Comparison of ENCODE assay signal across 28 mouse cellular contexts in the genomic region with DNA sequence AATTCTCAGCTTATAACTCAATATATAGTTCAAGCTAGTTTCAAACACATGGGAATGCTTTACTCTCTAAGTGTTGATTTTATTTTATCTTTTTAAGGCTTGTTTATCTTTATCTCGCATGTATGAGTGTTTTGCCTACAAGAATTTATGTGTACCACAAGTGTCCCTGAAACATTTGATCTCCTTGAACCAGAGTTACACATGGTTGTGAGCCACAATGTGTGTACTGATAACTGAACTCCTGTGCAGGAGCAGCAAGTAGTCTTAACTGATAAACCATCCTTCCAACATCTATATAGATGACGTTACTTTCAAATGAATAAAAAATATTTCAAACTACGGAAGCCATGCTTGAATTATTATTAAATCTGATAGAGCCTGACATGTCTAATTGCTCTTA.
DNase-seq lines count a peak whose midpoint lies in the region; ATAC-seq and TF ChIP-seq lines count a peak whose summit lies in the region.
"Had no signal": no experiment of that assay in that cellular context is flagged by ENCODE, and none has a peak within 500 bp of the region (broad histone marks: within the 10 kb centered on the region; RNA-seq: fewer than 3 reads in every experiment).

No protein-coding gene starts in this region.

- no peaks in the 10 kb centered on the region for H3K36me3 ChIP-seq in liver, embryonic 12.5 days
- H3K36me3 ChIP-seq in liver, postnatal 0 days (replicated peaks; ENCODE audit: insufficient read depth, low read length), result no peaks in the 10 kb centered on the region
- H3K36me3 ChIP-seq in G1E (replicated peaks), result no peaks in the 10 kb centered on the region
- H3K36me3 ChIP-seq in hindbrain, postnatal 0 days (ENCODE audit: insufficient read depth, low read length), result no peaks in the 10 kb centered on the region
- H3K36me3 ChIP-seq: embryonic facial prominence, embryonic 12.5 days; embryonic facial prominence, embryonic 15.5 days; heart, embryonic 15.5 days; hindbrain, embryonic 10.5 days; hindbrain, embryonic 13.5 days had no signal

- no peak overlapping the region for H3K9ac ChIP-seq in liver, embryonic 12.5 days
- no peak overlapping the region for H3K9ac ChIP-seq in liver, postnatal 0 days (replicated peaks)
- H3K9ac ChIP-seq in hindbrain, postnatal 0 days (replicated peaks; ENCODE audit: low read length), result no peak overlapping the region
- H3K9ac ChIP-seq: embryonic facial prominence, embryonic 12.5 days; embryonic facial prominence, embryonic 15.5 days; forebrain, postnatal 0 days; heart, embryonic 15.5 days; hindbrain, embryonic 13.5 days had no signal

- peak; percentile 54; the same call in 1 of the 2 replicates for ATAC-seq in liver, embryonic 12.5 days
- no peak for ATAC-seq in liver, postnatal 0 days
- ATAC-seq in G1E (ENCODE audit: extremely low read depth, insufficient number of reproducible peaks, low FRiP score, poor library complexity, severe bottlenecking), result peak; percentile 99
- no peak for ATAC-seq in hindbrain, postnatal 0 days
- ATAC-seq: activated CD4-positive, CD25-positive, alpha-beta regulatory T cell, adult 4 months; forebrain, embryonic 14.5 days; forebrain, postnatal 0 days; hindbrain, embryonic 16.5 days; inflammation-experienced regulatory T-cells, adult 6 months; intestine, embryonic 16.5 days had no signal

- H3K4me3 ChIP-seq in liver, embryonic 12.5 days, result no peak overlapping the region
- no peak overlapping the region for H3K4me3 ChIP-seq in liver, postnatal 0 days (ENCODE audit: low read depth, low read length)
- H3K4me3 ChIP-seq in G1E (ENCODE audit: low read depth, low read length), result no peak overlapping the region
- no peak overlapping the region for H3K4me3 ChIP-seq in hindbrain, postnatal 0 days (ENCODE audit: low read length)
- H3K4me3 ChIP-seq: embryonic facial prominence, embryonic 12.5 days; embryonic facial prominence, embryonic 15.5 days; gastrocnemius, adult 2 months; heart, embryonic 15.5 days; hindbrain, embryonic 10.5 days; hindbrain, embryonic 13.5 days had no signal

- no peaks in the 10 kb centered on the region for H3K4me1 ChIP-seq in liver, embryonic 12.5 days
- no peaks in the 10 kb centered on the region for H3K4me1 ChIP-seq in liver, postnatal 0 days (ENCODE audit: insufficient read depth)
- no peaks in the 10 kb centered on the region for H3K4me1 ChIP-seq in G1E (ENCODE audit: insufficient read depth, low read depth, low read length)
- no peaks in the 10 kb centered on the region for H3K4me1 ChIP-seq in hindbrain, postnatal 0 days (ENCODE audit: insufficient read depth, low read length)
- H3K4me1 ChIP-seq: embryonic facial prominence, embryonic 12.5 days; embryonic facial prominence, embryonic 15.5 days; heart, embryonic 15.5 days; hindbrain, embryonic 10.5 days; hindbrain, embryonic 13.5 days had no signal

- no peak for DNase-seq in liver, postnatal 0 days
- DNase-seq in G1E (ENCODE audit: low spot score), result no peak
- DNase-seq in c-Kit-positive CD71-positive TER-119-negative erythroid progenitor cells, embryonic 14.5 days (ENCODE audit: low read depth), result peak; percentile 9
- no peak for DNase-seq in gastrocnemius, postnatal 36 days
- no peak for DNase-seq in hindbrain, postnatal 0 days (ENCODE audit: low spot score)
- DNase-seq: adrenal gland, adult 8-10 months; adrenal gland, postnatal 25 days; cerebellum, adult 11 months; cerebellum, adult 2 months; cerebellum, adult 9-11 months; cerebellum, postnatal 25 days; forebrain, postnatal 0 days; gastrocnemius, adult 2 months; gastrocnemius, postnatal 14 days; heart, postnatal 10 days; heart, postnatal 36 days had no signal

- no peaks in the 10 kb centered on the region for H3K27me3 ChIP-seq in liver, embryonic 12.5 days (replicated peaks)
- no peaks in the 10 kb centered on the region for H3K27me3 ChIP-seq in liver, postnatal 0 days (ENCODE audit: insufficient read depth, low read length)
- H3K27me3 ChIP-seq in G1E (ENCODE audit: insufficient read depth, low read length), result no peaks in the 10 kb centered on the region
- no peaks in the 10 kb centered on the region for H3K27me3 ChIP-seq in hindbrain, postnatal 0 days (ENCODE audit: insufficient read depth, low read length)
- H3K27me3 ChIP-seq: embryonic facial prominence, embryonic 12.5 days; embryonic facial prominence, embryonic 15.5 days; heart, embryonic 15.5 days; hindbrain, embryonic 13.5 days had no signal

- no peak for TF ChIP-seq EP300 in liver, postnatal 0 days (IDR thresholded peaks at IDR 0.05; ENCODE audit: low read depth)

- 64% methylated on average over 3 of the region's 3 CpGs for WGBS in liver, embryonic 12.5 days (ENCODE audit: insufficient replicate concordance)
- 74% methylated on average over 3 of the region's 3 CpGs for WGBS in liver, postnatal 0 days (ENCODE audit: insufficient replicate concordance)
- WGBS in hindbrain, postnatal 0 days, result 91% methylated on average over 3 of the region's 3 CpGs

- intact Hi-C loops in gastrocnemius, postnatal 36 days (cut with DNase I), result no loop called here

- H3K27ac ChIP-seq in liver, embryonic 12.5 days, result no peak overlapping the region
- H3K27ac ChIP-seq in liver, postnatal 0 days (ENCODE audit: low read depth), result no peak overlapping the region
- H3K27ac ChIP-seq in hindbrain, postnatal 0 days, result no peak overlapping the region
- H3K27ac ChIP-seq: embryonic facial prominence, embryonic 12.5 days; embryonic facial prominence, embryonic 15.5 days; gastrocnemius, adult 2 months; heart, embryonic 15.5 days; hindbrain, embryonic 10.5 days; hindbrain, embryonic 13.5 days had no signal

- no peak overlapping the region for H3K4me2 ChIP-seq in liver, embryonic 12.5 days
- H3K4me2 ChIP-seq in liver, postnatal 0 days (ENCODE audit: low read depth, low read length), result no peak overlapping the region
- H3K4me2 ChIP-seq in hindbrain, postnatal 0 days (ENCODE audit: low read depth, low read length), result no peak overlapping the region
- H3K4me2 ChIP-seq: embryonic facial prominence, embryonic 12.5 days; embryonic facial prominence, embryonic 15.5 days; heart, embryonic 11.5 days; heart, embryonic 15.5 days; hindbrain, embryonic 13.5 days had no signal

- no peak for TF ChIP-seq CTCF in liver, postnatal 0 days (IDR thresholded peaks at IDR 0.05; ENCODE audit: low read depth)
- no peak for TF ChIP-seq CTCF in G1E (IDR thresholded peaks at IDR 0.05; ENCODE audit: low read depth, low read length)
- no peak for TF ChIP-seq CTCF in hindbrain, postnatal 0 days (IDR thresholded peaks at IDR 0.05; ENCODE audit: low read depth)

- no peaks in the 10 kb centered on the region for H3K9me3 ChIP-seq in liver, embryonic 12.5 days (replicated peaks)
- no peaks in the 10 kb centered on the region for H3K9me3 ChIP-seq in liver, postnatal 0 days (ENCODE audit: low read length)
- H3K9me3 ChIP-seq in G1E (replicated peaks), result no peaks in the 10 kb centered on the region
- H3K9me3 ChIP-seq in hindbrain, postnatal 0 days (ENCODE audit: low read length), result no peaks in the 10 kb centered on the region
- H3K9me3 ChIP-seq: embryonic facial prominence, embryonic 12.5 days; embryonic facial prominence, embryonic 15.5 days; heart, embryonic 15.5 days; hindbrain, embryonic 10.5 days; hindbrain, embryonic 13.5 days had no signal

Comparison
In these comparisons a context has a peak if more than half of its experiments do, and no peak if none do; other contexts are left out.
1. ATAC-seq: peak in liver, embryonic 12.5 days (single experiment) and G1E (single experiment); none in liver, postnatal 0 days (single experiment) and hindbrain, postnatal 0 days (single experiment).